9 mouse cellular contexts compared by ENCODE assay signal in the genomic region with DNA sequence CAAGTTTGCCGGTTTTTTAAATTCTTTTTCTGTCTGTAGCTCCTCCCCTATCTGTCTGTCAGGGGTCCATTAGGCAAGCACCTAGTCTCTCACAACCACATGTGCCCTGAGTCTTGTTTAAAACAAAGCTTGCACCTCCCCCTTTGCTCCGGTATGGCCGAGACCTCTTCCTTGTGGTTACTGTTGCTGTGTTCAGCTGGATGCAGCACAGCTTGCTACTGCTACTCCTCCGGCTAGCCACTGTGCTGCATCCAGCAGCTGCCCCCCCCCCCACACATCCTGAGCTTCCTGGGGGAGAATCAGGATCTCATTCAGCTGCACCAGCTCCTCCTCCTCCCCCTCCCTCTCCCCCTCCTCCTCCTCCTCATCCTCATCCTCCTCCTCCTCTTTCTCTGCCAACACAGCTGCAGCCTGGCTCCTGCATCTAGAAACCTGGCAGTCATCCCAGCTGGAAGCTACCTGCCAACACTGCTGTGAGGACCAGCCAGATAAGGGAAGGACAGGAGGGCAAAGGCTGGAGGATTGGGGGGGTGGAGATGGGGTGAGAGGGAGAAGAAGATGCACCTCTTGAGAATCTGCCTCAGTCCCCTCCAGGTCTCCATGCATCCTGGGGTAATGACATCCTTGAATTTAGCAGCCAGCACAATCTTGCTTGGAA.
DNase-seq lines count a peak whose midpoint lies in the region; ATAC-seq and TF ChIP-seq lines count a peak whose summit lies in the region.
"Had no signal": no experiment of that assay in that cellular context is flagged by ENCODE, and none has a peak within 500 bp of the region (broad histone marks: within the 10 kb centered on the region; RNA-seq: fewer than 3 reads in every experiment).

No protein-coding gene starts in this region.

- H3K4me2 ChIP-seq in heart, embryonic 11.5 days, result 0 out of 2 replicates have a peak overlapping the region, but pooled peaks have one; percentile 22
- no peak overlapping the region for H3K4me2 ChIP-seq in lung, postnatal 0 days (replicated peaks; ENCODE audit: low read depth, low read length)

- H3K4me3 ChIP-seq in embryonic facial prominence, embryonic 10.5 days, result peak overlapping the region; percentile 31; the same call in 1 of the 2 replicates
- no peak overlapping the region for H3K4me3 ChIP-seq in heart, embryonic 11.5 days (ENCODE audit: low read depth, low read length)
- no peak overlapping the region for H3K4me3 ChIP-seq in lung, postnatal 0 days (ENCODE audit: low read depth, low read length)

- H3K27ac ChIP-seq in embryonic facial prominence, embryonic 10.5 days (replicated peaks), result peak overlapping the region; percentile 63
- H3K27ac ChIP-seq in heart, embryonic 11.5 days (ENCODE audit: low read depth, low read length), result no peak overlapping the region
- H3K27ac ChIP-seq in lung, postnatal 0 days (ENCODE audit: low read length), result no peak overlapping the region
- H3K27ac ChIP-seq: liver, embryonic 14.5 days had no signal

- peak; percentile 57 for DNase-seq in testis, postnatal 14 days (ENCODE audit: low spot score)
- DNase-seq in testis, postnatal 10 days (ENCODE audit: low spot score), result no peak
- peak; percentile 46 for DNase-seq in embryonic facial prominence, embryonic 10.5 days (ENCODE audit: low spot score)
- peak; percentile 28 for DNase-seq in kidney, adult 9 months
- no peak for DNase-seq in lung, postnatal 0 days (ENCODE audit: low spot score)
- peak; percentile 26 for DNase-seq in right cerebral cortex, postnatal 14 days
- no peak for DNase-seq in c-Kit-positive CD71-positive TER-119-positive erythroid progenitor cells, embryonic 14.5 days (ENCODE audit: low spot score)

- no peaks in the 10 kb centered on the region for H3K9me3 ChIP-seq in embryonic facial prominence, embryonic 10.5 days
- H3K9me3 ChIP-seq in heart, embryonic 11.5 days (replicated peaks; ENCODE audit: control insufficient read depth, low read length), result no peaks in the 10 kb centered on the region
- no peaks in the 10 kb centered on the region for H3K9me3 ChIP-seq in lung, postnatal 0 days (ENCODE audit: low read length)

- no peak overlapping the region for H3K9ac ChIP-seq in heart, embryonic 11.5 days (ENCODE audit: low read depth, low read length)
- H3K9ac ChIP-seq in lung, postnatal 0 days (replicated peaks; ENCODE audit: low read depth), result no peak overlapping the region
- H3K9ac ChIP-seq: liver, embryonic 14.5 days had no signal

- no peaks in the 10 kb centered on the region for H3K36me3 ChIP-seq in embryonic facial prominence, embryonic 10.5 days (replicated peaks)
- H3K36me3 ChIP-seq in heart, embryonic 11.5 days (ENCODE audit: control insufficient read depth, insufficient read depth, low read length), result no peaks in the 10 kb centered on the region
- H3K36me3 ChIP-seq in lung, postnatal 0 days (ENCODE audit: insufficient read depth, low read length), result no peaks in the 10 kb centered on the region

- no peak for TF ChIP-seq EP300 in lung, postnatal 0 days (IDR thresholded peaks at IDR 0.05)

- no peak for TF ChIP-seq CTCF in lung, postnatal 0 days (IDR thresholded peaks at IDR 0.05)

- peaks cover 42% of the 10 kb centered on the region for H3K4me1 ChIP-seq in embryonic facial prominence, embryonic 10.5 days
- H3K4me1 ChIP-seq in heart, embryonic 11.5 days (ENCODE audit: control insufficient read depth, insufficient read depth, low read length), result 0 out of 2 replicates have a peak, but pooled peaks cover 5% of the 10 kb centered on the region
- H3K4me1 ChIP-seq in lung, postnatal 0 days (ENCODE audit: insufficient read depth, low read depth, low read length), result peaks cover 11% of the 10 kb centered on the region; the same call in 1 of the 2 replicates

- 0 out of 2 replicates have a peak, but pooled peaks have one; percentile 31 for ATAC-seq in heart, embryonic 11.5 days (replicated peaks; ENCODE audit: insufficient number of reproducible peaks, low FRiP score, low TSS enrichment)
- ATAC-seq in lung, postnatal 0 days, result peak; percentile 32; the same call in 1 of the 2 replicates

- H3K27me3 ChIP-seq in embryonic facial prominence, embryonic 10.5 days (replicated peaks; ENCODE audit: low read depth, poor library complexity, severe bottlenecking), result no peaks in the 10 kb centered on the region
- peaks cover 26% of the 10 kb centered on the region for H3K27me3 ChIP-seq in heart, embryonic 11.5 days (ENCODE audit: control insufficient read depth, insufficient read depth, low read length)
- no peaks in the 10 kb centered on the region for H3K27me3 ChIP-seq in lung, postnatal 0 days (replicated peaks; ENCODE audit: insufficient read depth, low read length)

- WGBS in embryonic facial prominence, embryonic 10.5 days, result 2% methylated on average over 4 of the region's 4 CpGs
- 4% methylated on average over 4 of the region's 4 CpGs for WGBS in heart, embryonic 11.5 days (ENCODE audit: insufficient replicate concordance)
- 0% methylated on average over 4 of the region's 4 CpGs for WGBS in lung, postnatal 0 days

Comparison
In these comparisons a context has a peak if more than half of its experiments do, and no peak if none do; other contexts are left out.
1. DNase-seq: peak in testis, postnatal 14 days (single experiment), embryonic facial prominence, embryonic 10.5 days (single experiment), kidney, adult 9 months (single experiment) and right cerebral cortex, postnatal 14 days (single experiment); none in testis, postnatal 10 days (single experiment), lung, postnatal 0 days (single experiment) and c-Kit-positive CD71-positive TER-119-positive erythroid progenitor cells, embryonic 14.5 days (single experiment).